Mouse (Mus musculus) C2C12 (cell line): Measurements from ENCODE around the gene Cyb5b.

Source experiments
- CEBPB ChIP-seq: IDR thresholded peaks from one replicate; pipeline ENCODE4 v1.6.1; 2011; ENCODE audit warnings: low read depth, mild to moderate bottlenecking, control low read depth, moderate library complexity
- CTCF ChIP-seq: IDR thresholded peaks from one replicate; pipeline ENCODE4 v1.5.1; 2011; ENCODE audit not compliant: control insufficient read depth, insufficient read depth, insufficient read length
- FOSL1 ChIP-seq: IDR thresholded peaks from one replicate; pipeline ENCODE4 v1.8.0; 2011; ENCODE audit warnings: mild to moderate bottlenecking, low read length; ENCODE audit not compliant: poor library complexity, insufficient read depth, severe bottlenecking
- MAX ChIP-seq: IDR thresholded peaks from one replicate; pipeline ENCODE4 v1.6.1; 2011; ENCODE audit warnings: mild to moderate bottlenecking, control low read depth

- TF ChIP-seq MAX (no peak), CTCF (no peak), CEBPB (no peak), FOSL1 (no peak)
Observed at GRCm38 (mm10) chr8:107108978-107109720, 41.3 kb upstream of the Cyb5b start.
